Mouse (Mus musculus) testis, adult 2 months (tissue): ENCODE data around the gene Msmo1.

Source experiments
- CTCF ChIP-seq: fragments of 200-500 bp; IDR thresholded peaks from 2 replicates; pipeline ENCODE4 v1.5.1; 2012; ENCODE audit warnings: low read depth, mild to moderate bottlenecking, inconsistent platforms, low read length, moderate library complexity; ENCODE audit not compliant: control insufficient read depth, insufficient read depth, insufficient replicate concordance
- POLR2A ChIP-seq: fragments of 200-500 bp; IDR thresholded peaks from 2 replicates; pipeline ENCODE4 v1.6.1; 2012; ENCODE audit warnings: low read depth, mild to moderate bottlenecking, inconsistent platforms, low read length, moderate library complexity; ENCODE audit not compliant: control insufficient read depth

- TF ChIP-seq POLR2A (no peak), CTCF (peak; percentile 33; the same call in 1 of the 2 replicates)
These were observed 57.2 kb downstream of the Msmo1 start for GRCm38 (mm10) chr8:64676381-64676780.
